Mouse (Mus musculus) bone marrow macrophage, adult 2 months (primary cell): Measurements from ENCODE around the gene Zfp282. TPM values are rescaled to one million over a fixed set of nuclear protein-coding genes. Genes with fewer than 3 reads are reported as not detected.
A peak's percentile ranks its signal among the peaks of the same experiment; 100 is the strongest.

Experiments
- H3K27ac ChIP-seq: 2 replicates; pipeline ENCODE4 v1.5.1; 2012; ENCODE audit warnings: low read depth, low read length; ENCODE audit not compliant: insufficient read depth
- H3K4me1 ChIP-seq: 2 replicates; pipeline ENCODE4 v1.6.1; 2012; ENCODE audit warnings: low read length; ENCODE audit not compliant: control insufficient read depth, insufficient read depth
- H3K4me3 ChIP-seq: 2 replicates; pipeline ENCODE4 v1.5.1; 2012; ENCODE audit warnings: mild to moderate bottlenecking, low read length, moderate library complexity; ENCODE audit not compliant: insufficient read depth
- CTCF ChIP-seq: IDR thresholded peaks from 2 replicates; pipeline ENCODE4 v1.5.1; 2012; ENCODE audit warnings: low read depth, mild to moderate bottlenecking, low read length, moderate library complexity
- POLR2A ChIP-seq: IDR thresholded peaks from 2 replicates; pipeline ENCODE4 v1.6.1; 2012; ENCODE audit warnings: mild to moderate bottlenecking, low read depth, low read length, borderline replicate concordance
- polyA plus RNA-seq: library from polyadenylated mRNA; stranded (reverse); fragments of >200 nt; gene quantifications from 2 replicates; pipeline ENCODE4 v1.2.4, GENCODE M21; 2012; ENCODE audit not compliant: missing spikeins, insufficient read depth, insufficient read length

Gene Zfp282
- polyA plus RNA-seq, result 6.6 and 7.0 TPM in 2 replicates

DNA sequence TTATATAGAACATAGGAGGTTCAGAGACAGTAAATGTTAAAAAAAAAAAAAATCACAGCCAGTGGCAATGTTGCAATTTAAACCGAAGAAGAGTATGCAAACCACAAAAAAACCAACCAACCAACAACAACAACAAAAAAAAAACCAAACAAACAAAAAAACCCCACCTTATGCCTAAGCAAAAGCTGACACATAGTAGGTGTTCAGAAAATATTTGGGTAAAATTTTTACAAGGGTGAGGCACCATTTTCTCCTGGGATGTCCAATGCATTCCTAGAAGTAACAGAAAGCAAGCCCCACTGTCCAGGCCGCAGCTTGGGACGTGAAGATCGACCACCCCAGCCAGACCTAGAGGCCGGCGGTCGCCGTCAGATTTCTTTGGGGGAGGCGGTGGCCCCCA, at the start of gene Zfp282:
Gene Zfp282, plus strand, starts transcription at position 147 of the 400 bp plus-strand sequence.
- Histone ChIP-seq H3K4me1 (peaks cover 14% of the 10 kb centered on the region), H3K4me3 (peak within 1 kb of the TSS; percentile 75), H3K27ac (peak within 1 kb of the TSS; percentile 66)
- TF ChIP-seq CTCF, result no peak
- no peak for TF ChIP-seq POLR2A

DNA sequence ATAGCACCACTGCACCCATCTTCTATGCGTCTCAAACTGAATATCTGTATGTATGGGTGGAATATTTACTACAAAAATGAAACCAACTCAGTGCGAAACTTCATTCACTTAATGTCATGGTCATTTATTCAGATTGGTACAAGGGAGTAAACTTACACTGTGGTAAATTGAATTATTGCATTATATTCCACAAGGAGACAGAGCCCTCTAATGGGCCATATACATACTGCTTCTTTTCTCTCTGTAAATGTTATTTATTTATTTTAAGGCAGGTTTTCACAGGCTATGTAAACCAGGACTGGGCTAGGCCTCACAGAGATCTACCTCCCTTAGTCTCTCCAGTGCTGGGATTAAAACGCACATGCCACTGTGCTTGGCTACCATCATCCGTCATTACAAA, 49.5 kb upstream of the Zfp282 start:
- Histone ChIP-seq H3K4me3 (no peak overlapping the region), H3K27ac (no peak overlapping the region), H3K4me1 (peaks cover 3% of the 10 kb centered on the region; the same call in 1 of the 2 replicates)
- TF ChIP-seq POLR2A (no peak), CTCF (no peak)

DNA sequence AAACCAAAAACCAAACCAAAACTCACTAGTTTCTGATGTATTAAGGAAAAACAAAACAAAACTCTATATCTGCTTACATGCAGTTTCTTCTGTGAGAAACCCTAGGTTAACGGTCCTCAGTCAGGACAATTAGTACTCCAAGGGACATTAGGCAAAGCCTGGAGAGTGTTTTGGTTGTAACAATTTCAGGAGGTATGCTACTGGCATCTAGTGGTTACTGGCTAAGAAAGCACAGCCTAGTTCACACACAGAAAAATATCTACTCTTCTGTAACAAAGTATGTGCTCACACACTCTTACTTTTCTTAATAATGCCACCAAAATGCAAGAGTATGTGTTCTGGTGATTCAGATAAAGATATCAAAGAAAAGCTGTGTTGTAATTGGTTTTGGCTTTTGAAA, 48.1 kb upstream of the Zfp282 start:
- TF ChIP-seq CTCF (no peak), POLR2A (no peak)
- peaks cover 3% of the 10 kb centered on the region; the same call in 1 of the 2 replicates for H3K4me1 ChIP-seq
- H3K4me3 ChIP-seq, result no peak overlapping the region
- H3K27ac ChIP-seq, result no peak overlapping the region

DNA sequence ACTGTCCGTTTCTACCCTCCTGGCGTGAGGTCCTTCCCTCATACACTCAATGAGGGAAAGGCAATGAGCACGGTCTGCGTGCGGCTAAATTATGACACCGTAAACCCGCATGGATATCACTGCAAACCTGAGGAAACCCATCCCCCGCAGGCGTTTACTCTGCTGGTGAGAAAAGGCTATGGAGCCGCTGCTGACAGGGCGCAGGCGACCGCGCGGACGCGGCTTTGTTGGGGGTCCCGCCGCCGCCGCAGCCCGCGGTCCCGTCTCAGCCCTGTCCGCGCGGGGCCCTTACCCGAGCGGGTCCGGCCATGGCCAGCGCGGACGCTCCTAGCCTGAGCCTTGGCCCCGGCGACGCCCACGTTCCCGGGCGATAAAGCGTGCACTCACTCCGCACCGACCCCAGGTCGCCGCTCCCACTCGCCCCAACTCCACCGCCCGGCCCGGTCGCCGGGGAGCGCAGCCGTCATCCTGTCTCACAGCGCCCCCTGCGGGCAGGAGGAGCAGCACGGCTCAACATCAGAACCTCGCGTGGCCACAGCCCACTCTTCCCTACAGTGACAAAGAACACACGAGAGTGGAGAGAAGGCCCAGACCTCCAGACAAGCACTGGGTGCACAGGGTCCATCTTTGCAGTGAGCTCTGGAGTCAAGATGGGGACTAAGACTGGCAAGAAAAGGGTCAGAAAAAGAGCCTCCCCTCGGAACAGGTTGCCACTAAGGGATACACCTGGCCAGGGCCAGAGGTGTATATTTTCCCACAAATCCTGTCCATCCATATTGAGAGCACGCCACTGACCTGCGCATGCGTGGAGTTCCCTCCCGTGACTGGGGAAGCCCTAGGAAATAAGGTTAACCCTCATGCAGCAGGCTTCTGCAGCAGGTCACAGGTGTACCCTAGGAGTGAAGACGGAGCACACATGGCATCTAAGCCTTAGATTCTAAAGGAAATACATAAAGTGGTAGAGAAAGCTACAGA, 46.6 kb upstream of the Zfp282 start, which contains the start of gene Zfp786:
Gene Zfp786, minus strand, starts transcription at position 764 of the 975 bp plus-strand sequence.
- H3K27ac ChIP-seq, result no peak within 1 kb of the TSS
- H3K4me3 ChIP-seq, result peak within 1 kb of the TSS; percentile 79
- peaks cover 3% of the 10 kb centered on the region; the same call in 1 of the 2 replicates for H3K4me1 ChIP-seq
- TF ChIP-seq POLR2A (no peak), CTCF (peak; percentile 50)

DNA sequence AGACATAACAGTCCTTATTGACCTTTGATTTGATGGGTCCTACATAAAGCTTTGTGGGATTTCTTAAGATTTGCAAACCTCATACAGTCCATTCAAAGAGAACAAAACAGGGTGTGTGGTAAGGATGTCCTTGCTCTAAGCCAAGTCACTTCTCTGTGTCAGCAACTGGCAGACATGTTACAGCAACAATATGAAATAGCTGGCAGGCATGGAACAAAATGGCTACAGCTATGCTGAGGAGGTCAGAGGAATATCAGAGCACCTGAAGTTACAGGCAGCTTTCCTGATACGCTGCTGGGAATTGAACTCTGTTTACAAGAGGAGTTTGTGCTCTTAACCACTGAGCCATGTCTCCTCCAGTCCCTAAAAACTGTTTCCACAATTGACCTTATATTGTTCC, 44.8 kb upstream of the Zfp282 start:
- peaks cover 3% of the 10 kb centered on the region; the same call in 1 of the 2 replicates for H3K4me1 ChIP-seq
- H3K4me3 ChIP-seq, result no peak overlapping the region
- TF ChIP-seq POLR2A (no peak), CTCF (no peak)
- H3K27ac ChIP-seq, result no peak overlapping the region

GRCm38 (mm10) chr6:47835482-47835983, 41.5 kb upstream of the Zfp282 start, which contains the start of gene Zfp398:
Zfp398 (plus strand) TSS chr6:47835661.
- Histone ChIP-seq H3K4me1 (peaks cover 16% of the 10 kb centered on the region), H3K27ac (peak within 1 kb of the TSS; percentile 52), H3K4me3 (peak within 1 kb of the TSS; percentile 80)
- TF ChIP-seq POLR2A, result 0 out of 2 replicates have a peak, but pooled peaks have one; percentile 8
- peak; percentile 82 for TF ChIP-seq CTCF

DNA sequence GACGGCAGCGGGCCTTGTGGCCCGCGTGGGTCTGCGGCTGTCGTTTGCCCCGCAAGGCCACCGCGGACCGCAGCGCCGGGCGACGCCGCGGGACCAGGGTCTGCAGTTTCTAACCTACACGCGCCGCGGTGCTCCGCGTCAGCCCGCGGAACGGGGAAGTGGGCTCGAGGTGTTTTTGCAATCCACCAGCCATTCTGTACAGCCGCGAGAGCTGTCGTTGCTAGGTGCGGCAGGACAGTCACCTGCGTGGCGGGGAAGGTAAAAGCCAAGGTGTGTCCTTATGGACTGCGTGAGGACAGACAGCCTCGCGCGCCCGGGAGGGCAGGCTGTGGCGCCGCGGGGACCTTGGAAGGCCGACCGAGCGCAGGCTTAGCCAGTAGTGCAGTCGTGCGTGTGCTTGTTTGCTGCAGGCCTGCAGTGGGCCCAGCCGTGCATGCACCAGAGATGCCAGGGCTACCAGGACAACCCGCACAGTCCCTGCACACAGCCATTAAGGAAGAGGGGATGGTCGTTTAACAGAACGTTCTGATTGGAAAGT, 41.0 kb upstream of the Zfp282 start:
- no peak for TF ChIP-seq POLR2A
- TF ChIP-seq CTCF, result no peak

GRCm38 (mm10) chr6:47837630-47838029, 39.4 kb upstream of the Zfp282 start:
- no peak overlapping the region for H3K4me3 ChIP-seq
- TF ChIP-seq CTCF, result no peak
- no peak for TF ChIP-seq POLR2A
- H3K27ac ChIP-seq, result no peak overlapping the region
- H3K4me1 ChIP-seq, result peaks cover 15% of the 10 kb centered on the region

More for the DNA sequence above, 41.0 kb upstream of the Zfp282 start:
- H3K4me1 ChIP-seq, result peaks cover 15% of the 10 kb centered on the region
- H3K27ac ChIP-seq, result peak overlapping the region; percentile 52
- H3K4me3 ChIP-seq, result peak overlapping the region; percentile 80

GRCm38 (mm10) chr6:47841077-47841476, 35.9 kb upstream of the Zfp282 start:
- no peak overlapping the region for H3K4me3 ChIP-seq
- H3K4me1 ChIP-seq, result peaks cover 15% of the 10 kb centered on the region

DNA sequence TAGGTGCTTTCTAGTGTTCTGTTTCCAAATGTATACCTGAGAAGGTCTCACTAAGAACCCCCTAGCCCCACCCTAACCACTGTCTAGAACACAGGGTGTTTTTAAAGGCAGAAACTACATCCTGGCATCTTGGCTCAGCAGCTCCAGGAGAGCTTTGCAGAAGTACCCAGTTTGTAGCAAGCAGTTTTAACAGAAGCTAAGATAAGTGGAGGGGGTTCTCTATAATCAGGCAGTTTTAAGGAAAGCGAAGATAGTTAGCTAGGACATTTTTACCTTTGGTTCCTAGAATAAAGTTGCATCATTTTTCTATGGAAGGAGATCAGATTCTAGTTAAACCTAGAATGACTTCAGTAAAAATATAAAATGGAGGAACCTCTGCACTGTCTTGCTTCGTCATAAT, 35.2 kb upstream of the Zfp282 start:
- H3K4me3 ChIP-seq, result no peak overlapping the region
- TF ChIP-seq CTCF (no peak), POLR2A (no peak)
- H3K4me1 ChIP-seq, result peaks cover 15% of the 10 kb centered on the region
- no peak overlapping the region for H3K27ac ChIP-seq

More at GRCm38 (mm10) chr6:47841077-47841476, 35.9 kb upstream of the Zfp282 start:
- H3K27ac ChIP-seq, result no peak overlapping the region
- TF ChIP-seq CTCF, result no peak
- no peak for TF ChIP-seq POLR2A
